Mouse (Mus musculus) ES-Bruce4 (cell line): ENCODE measurements around the gene Stk11ip. TPM values are rescaled to one million over a fixed set of nuclear protein-coding genes. Genes with fewer than 3 reads are reported as not detected.

ENCODE experiments used
- H3K27ac ChIP-seq: 2 replicates; pipeline ENCODE4 v1.5.1; 2012; ENCODE audit warnings: low read length, inconsistent platforms; ENCODE audit not compliant: insufficient read depth
- H3K27me3 ChIP-seq: 2 replicates; pipeline ENCODE4 v1.6.1; 2012; ENCODE audit warnings: mild to moderate bottlenecking, low read length, inconsistent platforms; ENCODE audit not compliant: control insufficient read depth, poor library complexity, insufficient read depth, severe bottlenecking
- H3K36me3 ChIP-seq: 2 replicates; pipeline ENCODE4 v1.6.1; 2012; ENCODE audit warnings: inconsistent platforms, mild to moderate bottlenecking, low read length, moderate library complexity; ENCODE audit not compliant: control insufficient read depth, poor library complexity, insufficient read depth, severe bottlenecking
- H3K4me1 ChIP-seq: one replicate; pipeline ENCODE4 v1.8.1; 2011; ENCODE audit warnings: low read length; ENCODE audit not compliant: control insufficient read depth, insufficient read depth
- H3K4me3 ChIP-seq: 2 replicates; pipeline ENCODE4 v1.5.1; 2011; ENCODE audit warnings: low read depth, mild to moderate bottlenecking, low read length
- H3K9ac ChIP-seq: 2 replicates; pipeline ENCODE4 v1.6.1; 2012; ENCODE audit warnings: low read depth, mild to moderate bottlenecking, inconsistent platforms; ENCODE audit not compliant: poor library complexity, severe bottlenecking
- H3K9me3 ChIP-seq: replicated peaks from 2 replicates; pipeline ENCODE4 v1.6.1; 2012; ENCODE audit warnings: mild to moderate bottlenecking, low read length, inconsistent platforms; ENCODE audit not compliant: control insufficient read depth, poor library complexity, insufficient read depth, severe bottlenecking
- CTCF ChIP-seq: IDR thresholded peaks from one replicate; pipeline ENCODE4 v1.8.1; 2011; ENCODE audit warnings: low read depth, low read length
- EP300 ChIP-seq: IDR thresholded peaks from 2 replicates; pipeline ENCODE4 v1.6.1; 2011; ENCODE audit warnings: low read depth, low read length; ENCODE audit not compliant: insufficient read depth
- POLR2A ChIP-seq: IDR thresholded peaks from one replicate; pipeline ENCODE4 v1.8.1; 2011; ENCODE audit warnings: low read length; ENCODE audit not compliant: insufficient read depth
- polyA plus RNA-seq: library from polyadenylated mRNA; stranded (reverse); fragments of >200 nt; gene quantifications from 2 replicates; pipeline ENCODE4 v1.2.4, GENCODE M21; 2011; ENCODE audit warnings: low read depth; ENCODE audit not compliant: missing spikeins, insufficient read depth, insufficient read length

Gene Stk11ip
- polyA plus RNA-seq, 1 experiment: 22.7 TPM

GRCm38 (mm10) chr1:75479635-75479989 is 41.7 kb upstream of the Stk11ip start:
- Histone ChIP-seq H3K4me3 (peak overlapping the region; percentile 46), H3K9me3 (no peaks in the 10 kb centered on the region), H3K27ac (no peak overlapping the region), H3K4me1 (no peaks in the 10 kb centered on the region), H3K36me3 (peaks cover 13% of the 10 kb centered on the region), H3K9ac (peak overlapping the region; percentile 19; the same call in 1 of the 2 replicates), H3K27me3 (no peaks in the 10 kb centered on the region)
- TF ChIP-seq EP300: no peak
- TF ChIP-seq POLR2A: no peak
- TF ChIP-seq CTCF: no peak

- Histone ChIP-seq H3K36me3 (peaks cover 13% of the 10 kb centered on the region; the same call in 1 of the 2 replicates), H3K9me3 (no peaks in the 10 kb centered on the region), H3K4me3 (peak overlapping the region; percentile 46), H3K9ac (peak overlapping the region; percentile 19; the same call in 1 of the 2 replicates), H3K27me3 (no peaks in the 10 kb centered on the region), H3K4me1 (no peaks in the 10 kb centered on the region), H3K27ac (no peak overlapping the region)
- no peak for TF ChIP-seq CTCF
- no peak for TF ChIP-seq EP300
- TF ChIP-seq POLR2A: no peak
These were observed 41.3 kb upstream of the Stk11ip start for GRCm38 (mm10) chr1:75480036-75480435.

- no peaks in the 10 kb centered on the region for H3K4me1 ChIP-seq
- peaks cover 7% of the 10 kb centered on the region; the same call in 1 of the 2 replicates for H3K36me3 ChIP-seq
- peaks cover under 1% of the 10 kb centered on the region; the same call in 1 of the 2 replicates for H3K27me3 ChIP-seq
- TF ChIP-seq POLR2A (no peak), EP300 (0 out of 2 replicates have a peak, but pooled peaks have one; percentile 20), CTCF (no peak)
- H3K4me3 ChIP-seq: no peak overlapping the region
- no peaks in the 10 kb centered on the region for H3K9me3 ChIP-seq
- H3K9ac ChIP-seq: no peak overlapping the region
- no peak overlapping the region for H3K27ac ChIP-seq
These were observed 40.6 kb upstream of the Stk11ip start for GRCm38 (mm10) chr1:75480735-75481134.

- Histone ChIP-seq H3K36me3 (no peaks in the 10 kb centered on the region), H3K4me1 (no peaks in the 10 kb centered on the region), H3K27me3 (peaks cover 3% of the 10 kb centered on the region; the same call in 1 of the 2 replicates), H3K4me3 (peak overlapping the region; percentile 81), H3K9me3 (no peaks in the 10 kb centered on the region), H3K27ac (no peak overlapping the region), H3K9ac (no peak overlapping the region)
- TF ChIP-seq POLR2A (no peak), EP300 (no peak), CTCF (no peak)
These were observed 34.8 kb upstream of the Stk11ip start for GRCm38 (mm10) chr1:75486561-75486960.

DNA sequence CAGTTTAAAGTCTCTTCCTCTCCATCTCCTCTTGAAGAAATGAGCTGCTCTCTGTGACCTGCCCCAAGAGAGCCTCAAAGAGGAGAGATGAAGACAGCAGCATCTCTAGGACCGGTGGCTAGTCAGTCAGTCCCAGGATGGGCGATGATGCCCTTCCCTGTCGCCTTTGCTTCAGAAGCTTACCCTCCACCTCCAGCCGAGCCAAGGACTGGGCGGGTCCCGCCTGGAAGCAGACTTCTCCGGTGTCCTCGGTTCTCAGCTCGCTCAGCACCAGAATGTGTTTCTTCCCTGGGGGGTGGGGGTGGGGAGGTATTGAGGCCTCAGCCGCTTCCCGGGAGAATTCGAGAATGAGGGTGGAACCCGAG is 34.3 kb upstream of the Stk11ip start:
- no peaks in the 10 kb centered on the region for H3K9me3 ChIP-seq
- H3K27ac ChIP-seq: no peak overlapping the region
- no peaks in the 10 kb centered on the region for H3K36me3 ChIP-seq
- peak overlapping the region; percentile 81 for H3K4me3 ChIP-seq
- no peak for TF ChIP-seq EP300
- peak overlapping the region; percentile 50 for H3K9ac ChIP-seq
- peaks cover 3% of the 10 kb centered on the region; the same call in 1 of the 2 replicates for H3K27me3 ChIP-seq
- H3K4me1 ChIP-seq: no peaks in the 10 kb centered on the region

DNA sequence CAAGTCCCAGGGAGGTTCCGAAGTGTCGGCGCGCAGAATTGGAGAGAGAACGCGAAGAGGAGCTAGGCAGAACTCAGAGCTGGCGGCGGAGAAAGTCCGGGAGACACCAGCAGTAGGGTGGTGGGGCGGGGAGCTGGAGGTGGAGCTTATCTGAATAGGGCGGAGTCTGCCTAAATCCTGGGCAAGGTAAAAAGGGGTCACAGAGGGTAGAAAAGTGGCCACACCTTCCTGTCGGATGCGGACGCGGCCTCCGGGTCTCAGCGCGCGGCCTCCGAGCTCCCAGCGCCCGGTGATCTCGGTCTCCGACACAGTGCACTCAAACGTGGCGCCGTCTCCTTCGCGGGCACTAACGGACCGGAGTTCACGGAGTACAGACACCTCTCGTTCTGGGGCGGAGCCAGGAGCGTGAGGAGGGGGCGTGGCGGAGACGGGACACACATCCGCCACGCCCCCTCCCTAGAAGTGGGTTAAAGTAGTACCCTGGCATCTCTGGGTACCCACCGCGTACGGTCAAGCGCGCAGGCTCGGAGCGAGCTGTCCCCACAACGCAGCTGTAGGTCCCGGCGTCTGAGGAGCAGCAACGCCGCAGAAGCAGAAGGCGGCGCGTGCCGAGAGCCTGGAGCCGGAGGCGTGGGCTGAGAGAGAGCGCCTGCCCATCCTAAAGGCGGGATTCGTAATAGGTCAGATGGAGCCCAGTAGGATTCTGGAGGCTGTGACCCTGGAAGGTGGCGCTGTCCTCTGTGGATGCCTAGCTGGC is 33.7 kb upstream of the Stk11ip start:
- Histone ChIP-seq H3K9me3 (no peaks in the 10 kb centered on the region), H3K27me3 (peaks cover 3% of the 10 kb centered on the region; the same call in 1 of the 2 replicates), H3K36me3 (no peaks in the 10 kb centered on the region), H3K4me3 (peak overlapping the region; percentile 81), H3K27ac (no peak overlapping the region), H3K4me1 (no peaks in the 10 kb centered on the region), H3K9ac (peak overlapping the region; percentile 50)
- TF ChIP-seq POLR2A (no peak), CTCF (peak; percentile 16)
